Mouse (Mus musculus): ENCODE data around the gene Fam240a. TPM values are rescaled to one million over a fixed set of nuclear protein-coding genes. Genes with fewer than 3 reads are reported as not detected.

Gene Fam240a
- polyA plus RNA-seq, 1 experiment from 2014 or later, result not detected

DNA sequence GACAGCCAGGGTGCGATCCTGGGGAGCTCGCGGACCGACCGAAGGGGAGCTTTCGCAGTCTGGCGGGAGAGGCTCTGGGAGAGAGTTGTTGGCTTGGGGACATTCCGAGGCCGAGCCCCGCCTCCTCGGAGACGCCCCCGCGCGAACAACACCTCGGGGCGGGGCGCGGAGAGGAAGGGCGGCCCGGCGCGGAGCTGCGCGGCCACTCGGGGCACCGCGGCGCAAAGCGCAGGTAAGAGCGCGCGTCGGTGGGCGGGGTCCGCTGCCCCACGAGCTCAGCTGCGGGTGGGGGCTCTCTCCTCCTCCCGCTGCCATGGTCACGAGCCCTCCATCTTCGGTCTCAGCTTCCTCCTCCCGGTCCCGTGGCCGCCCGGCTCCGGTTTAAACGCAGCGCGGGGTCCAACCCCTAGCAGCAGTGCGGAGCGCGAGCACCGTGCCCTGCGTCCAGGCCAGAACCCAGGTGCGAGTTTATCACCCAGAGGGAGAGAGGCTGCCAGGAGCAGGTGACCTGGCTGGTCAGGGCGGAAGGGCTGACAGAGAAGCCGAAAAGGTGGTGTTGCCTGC, 36.6 kb downstream of the Fam240a start, which contains the start of gene Tmie:
Gene Tmie, minus strand, starts transcription at position 116 of the 564 bp plus-strand sequence.
- peak within 1 kb of the TSS; percentile 55 for H3K4me3 ChIP-seq (ENCODE audit: low read depth, low read length)
- peak within 1 kb of the TSS; percentile 67 for H3K9ac ChIP-seq (ENCODE audit: low read depth, low read length)
- H3K36me3 ChIP-seq (ENCODE audit: control insufficient read depth, insufficient read depth, low read length), result no peaks in the 10 kb centered on the region
- peak within 1 kb of the TSS; percentile 88 for H3K4me2 ChIP-seq (ENCODE audit: low read length)
- peaks cover 14% of the 10 kb centered on the region for H3K4me1 ChIP-seq (ENCODE audit: control insufficient read depth, insufficient read depth, low read length)
- H3K9me3 ChIP-seq (replicated peaks; ENCODE audit: control insufficient read depth, low read length, poor library complexity, severe bottlenecking), result no peaks in the 10 kb centered on the region
- no peak within 1 kb of the TSS for H3K27ac ChIP-seq (ENCODE audit: low read length)
- peak; percentile 50 for ATAC-seq
- under 1% methylated on average over 48 of the region's 57 CpGs for WGBS
- H3K27me3 ChIP-seq (ENCODE audit: control insufficient read depth, insufficient read depth, low read depth, low read length), result peaks cover 31% of the 10 kb centered on the region

DNA sequence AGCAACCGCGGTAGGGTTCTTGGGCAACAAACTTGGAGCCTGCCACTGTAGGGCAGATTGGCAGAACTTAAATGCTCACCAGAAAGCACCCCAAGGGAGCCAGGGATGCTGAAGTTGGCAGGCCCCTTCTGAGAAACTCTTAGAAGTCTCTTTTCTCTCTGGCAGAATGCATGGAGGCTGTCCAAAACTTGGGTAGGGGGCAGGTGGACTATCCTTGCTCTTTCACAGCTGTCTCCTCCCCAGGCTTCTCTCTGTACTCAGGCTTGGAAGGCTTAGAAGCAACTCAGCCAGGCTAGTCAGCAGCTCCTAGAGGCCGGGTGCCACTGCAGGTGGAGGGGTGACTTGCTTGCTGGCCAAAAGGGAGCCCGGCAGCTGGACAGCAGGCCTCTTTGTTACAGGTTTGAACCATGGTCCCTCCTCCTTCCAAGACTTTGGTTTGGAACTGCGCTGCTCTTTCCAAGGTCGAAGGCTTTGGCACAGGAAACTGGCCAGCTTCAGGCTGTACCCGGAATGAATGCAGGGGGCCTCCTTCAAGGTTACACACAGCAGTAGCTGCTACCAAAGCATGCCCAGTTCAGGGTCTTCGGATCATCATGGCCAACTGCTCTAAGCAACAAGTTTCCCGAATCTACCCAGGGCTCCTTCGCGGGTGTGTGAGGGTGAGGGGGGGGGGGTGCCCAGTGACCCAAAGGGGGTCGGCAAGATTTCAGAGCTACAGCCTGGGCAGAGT, 37.3 kb downstream of the Fam240a start, which contains the start of gene Als2cl:
Gene Als2cl, plus strand, starts transcription at position 680 of the 730 bp plus-strand sequence.
- Histone ChIP-seq H3K27me3 (ENCODE audit: control insufficient read depth, insufficient read depth, low read depth, low read length) (peaks cover 31% of the 10 kb centered on the region), H3K4me2 (ENCODE audit: low read length) (peak within 1 kb of the TSS; percentile 88), H3K4me3 (ENCODE audit: low read depth, low read length) (peak within 1 kb of the TSS; percentile 55), H3K9ac (ENCODE audit: low read depth, low read length) (peak within 1 kb of the TSS; percentile 67), H3K9me3 (replicated peaks; ENCODE audit: control insufficient read depth, low read length, poor library complexity, severe bottlenecking) (no peaks in the 10 kb centered on the region), H3K27ac (ENCODE audit: low read length) (no peak within 1 kb of the TSS), H3K4me1 (ENCODE audit: control insufficient read depth, insufficient read depth, low read length) (peaks cover 21% of the 10 kb centered on the region), H3K36me3 (ENCODE audit: control insufficient read depth, insufficient read depth, low read length) (no peaks in the 10 kb centered on the region)
- ATAC-seq, result 0 out of 2 replicates have a peak, but pooled peaks have one; percentile 16
- WGBS, result 12% methylated on average over 12 of the region's 12 CpGs

DNA sequence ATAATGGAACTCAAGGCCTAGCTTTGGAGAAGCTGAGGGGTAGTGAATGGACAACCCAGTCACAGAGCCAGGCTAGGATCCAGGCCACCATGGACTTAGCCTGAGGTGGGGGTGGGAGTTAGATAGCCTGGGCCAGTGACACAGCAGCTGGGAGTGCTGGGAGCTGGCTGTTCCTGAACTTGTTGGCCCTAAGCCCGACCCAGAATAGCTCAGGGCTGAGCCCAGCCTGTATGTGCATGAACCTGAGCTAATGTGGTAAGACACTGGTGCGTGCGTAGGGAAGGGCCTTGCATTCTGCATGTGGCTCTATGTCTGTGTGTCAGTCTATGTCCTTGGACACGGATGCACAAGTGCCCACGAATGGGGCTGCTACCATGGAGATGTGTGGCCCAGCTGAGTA, 38.8 kb downstream of the Fam240a start:
- no peak overlapping the region for H3K4me2 ChIP-seq (ENCODE audit: low read length)
- H3K36me3 ChIP-seq (ENCODE audit: control insufficient read depth, insufficient read depth, low read length), result no peaks in the 10 kb centered on the region
- WGBS, result 90% methylated on average over 5 of the region's 5 CpGs
- no peak overlapping the region for H3K27ac ChIP-seq (ENCODE audit: low read length)
- H3K27me3 ChIP-seq (ENCODE audit: control insufficient read depth, insufficient read depth, low read depth, low read length), result peaks cover 33% of the 10 kb centered on the region
- no peak overlapping the region for H3K4me3 ChIP-seq (ENCODE audit: low read depth, low read length)
- ATAC-seq, result no peak
- H3K9ac ChIP-seq (ENCODE audit: low read depth, low read length), result no peak overlapping the region
- peaks cover 30% of the 10 kb centered on the region for H3K4me1 ChIP-seq (ENCODE audit: control insufficient read depth, insufficient read depth, low read length)
- H3K9me3 ChIP-seq (replicated peaks; ENCODE audit: control insufficient read depth, low read length, poor library complexity, severe bottlenecking), result no peaks in the 10 kb centered on the region

DNA sequence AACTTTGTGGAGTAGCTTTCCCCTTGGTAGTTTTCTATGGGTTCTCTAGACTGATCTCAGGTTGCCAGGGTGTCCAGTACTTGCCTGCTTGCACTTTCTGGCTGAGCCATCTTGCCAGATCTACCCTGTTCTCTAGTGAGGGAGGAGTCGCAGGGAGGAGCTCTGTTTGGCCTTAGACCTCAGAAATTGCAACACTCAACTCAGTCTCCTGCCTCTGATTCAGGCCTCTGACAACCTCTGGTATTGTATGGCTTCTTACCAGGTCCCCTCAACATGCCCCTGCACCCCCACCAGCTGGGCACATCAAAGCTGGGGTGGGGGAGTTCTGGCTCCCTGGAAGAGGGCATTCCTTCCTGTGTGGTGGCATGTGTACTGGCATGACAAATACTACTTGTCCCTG, 39.3 kb downstream of the Fam240a start:
- no peak for ATAC-seq
- WGBS, result 92% methylated on average over 1 of the region's 1 CpGs
- Histone ChIP-seq H3K27ac (ENCODE audit: low read length) (no peak overlapping the region), H3K9ac (ENCODE audit: low read depth, low read length) (no peak overlapping the region), H3K36me3 (ENCODE audit: control insufficient read depth, insufficient read depth, low read length) (no peaks in the 10 kb centered on the region), H3K9me3 (replicated peaks; ENCODE audit: control insufficient read depth, low read length, poor library complexity, severe bottlenecking) (no peaks in the 10 kb centered on the region), H3K27me3 (ENCODE audit: control insufficient read depth, insufficient read depth, low read depth, low read length) (peaks cover 34% of the 10 kb centered on the region), H3K4me3 (ENCODE audit: low read depth, low read length) (no peak overlapping the region), H3K4me2 (ENCODE audit: low read length) (no peak overlapping the region), H3K4me1 (ENCODE audit: control insufficient read depth, insufficient read depth, low read length) (peaks cover 30% of the 10 kb centered on the region)

DNA sequence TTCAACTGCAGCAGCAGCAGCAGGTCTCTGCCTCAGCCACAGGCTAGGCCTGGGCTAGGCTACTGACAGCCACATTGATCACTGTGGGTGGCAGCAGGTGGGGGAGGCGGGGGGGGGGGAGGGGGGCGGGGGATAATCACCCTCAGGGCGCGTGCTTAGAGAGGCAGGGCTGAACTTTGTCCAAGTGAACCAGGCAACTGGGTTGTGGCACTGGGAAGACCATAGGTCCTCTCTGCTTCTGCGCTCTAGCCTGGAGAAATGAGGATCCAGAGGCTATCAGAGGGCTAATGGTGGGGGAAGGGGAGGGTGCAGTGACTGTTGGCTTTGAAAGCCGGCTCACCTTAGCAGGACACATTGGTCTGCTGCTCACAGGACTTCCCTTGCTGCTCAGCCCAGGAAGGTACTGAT, 41.4 kb downstream of the Fam240a start:
- Histone ChIP-seq H3K4me3 (ENCODE audit: low read depth, low read length) (no peak overlapping the region), H3K9ac (ENCODE audit: low read depth, low read length) (0 out of 2 replicates have a peak overlapping the region, but pooled peaks have one; percentile 18), H3K4me2 (ENCODE audit: low read length) (no peak overlapping the region), H3K4me1 (ENCODE audit: control insufficient read depth, insufficient read depth, low read length) (peaks cover 26% of the 10 kb centered on the region), H3K9me3 (replicated peaks; ENCODE audit: control insufficient read depth, low read length, poor library complexity, severe bottlenecking) (no peaks in the 10 kb centered on the region), H3K27me3 (ENCODE audit: control insufficient read depth, insufficient read depth, low read depth, low read length) (peaks cover 14% of the 10 kb centered on the region), H3K36me3 (ENCODE audit: control insufficient read depth, insufficient read depth, low read length) (no peaks in the 10 kb centered on the region), H3K27ac (ENCODE audit: low read length) (peak overlapping the region; percentile 8; the same call in 1 of the 2 replicates)
- no peak for ATAC-seq
- 16% methylated on average over 6 of the region's 6 CpGs for WGBS

DNA sequence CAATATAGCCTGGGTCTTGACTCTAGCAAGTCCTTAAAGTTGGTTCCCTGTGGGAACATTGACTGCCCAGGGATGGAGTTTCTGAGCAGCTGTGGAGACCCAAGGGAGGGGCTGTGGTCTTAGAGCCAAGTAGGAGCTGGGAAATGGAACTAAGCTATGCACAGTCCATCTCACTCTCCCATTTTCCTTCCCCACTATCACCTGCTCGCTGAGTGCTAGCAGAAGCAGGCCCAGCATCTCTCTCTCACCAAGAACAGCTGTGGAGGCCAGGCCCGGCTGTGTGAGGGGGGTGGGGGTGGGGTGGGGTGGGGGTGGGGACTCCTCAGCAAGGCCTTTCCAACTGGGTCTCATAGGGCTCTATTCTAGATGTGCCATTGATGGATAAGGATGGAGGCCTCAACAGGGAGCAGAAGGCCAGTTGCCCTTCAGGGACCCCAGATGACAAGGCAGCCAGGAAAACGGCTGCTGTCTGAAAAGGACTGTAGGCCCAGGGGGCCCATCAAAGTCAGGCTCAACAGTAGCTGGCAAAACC, 41.9 kb downstream of the Fam240a start:
- Histone ChIP-seq H3K4me3 (ENCODE audit: low read depth, low read length) (no peak overlapping the region), H3K27ac (ENCODE audit: low read length) (peak overlapping the region; percentile 8; the same call in 1 of the 2 replicates), H3K27me3 (ENCODE audit: control insufficient read depth, insufficient read depth, low read depth, low read length) (peaks cover 10% of the 10 kb centered on the region), H3K4me2 (ENCODE audit: low read length) (peak overlapping the region; percentile 80; the same call in 1 of the 2 replicates), H3K4me1 (ENCODE audit: control insufficient read depth, insufficient read depth, low read length) (peaks cover 22% of the 10 kb centered on the region), H3K9me3 (replicated peaks; ENCODE audit: control insufficient read depth, low read length, poor library complexity, severe bottlenecking) (no peaks in the 10 kb centered on the region), H3K36me3 (ENCODE audit: control insufficient read depth, insufficient read depth, low read length) (no peaks in the 10 kb centered on the region), H3K9ac (ENCODE audit: low read depth, low read length) (no peak overlapping the region)
- 9% methylated on average over 3 of the region's 3 CpGs for WGBS
- ATAC-seq, result peak; percentile 6; the same call in 1 of the 2 replicates

DNA sequence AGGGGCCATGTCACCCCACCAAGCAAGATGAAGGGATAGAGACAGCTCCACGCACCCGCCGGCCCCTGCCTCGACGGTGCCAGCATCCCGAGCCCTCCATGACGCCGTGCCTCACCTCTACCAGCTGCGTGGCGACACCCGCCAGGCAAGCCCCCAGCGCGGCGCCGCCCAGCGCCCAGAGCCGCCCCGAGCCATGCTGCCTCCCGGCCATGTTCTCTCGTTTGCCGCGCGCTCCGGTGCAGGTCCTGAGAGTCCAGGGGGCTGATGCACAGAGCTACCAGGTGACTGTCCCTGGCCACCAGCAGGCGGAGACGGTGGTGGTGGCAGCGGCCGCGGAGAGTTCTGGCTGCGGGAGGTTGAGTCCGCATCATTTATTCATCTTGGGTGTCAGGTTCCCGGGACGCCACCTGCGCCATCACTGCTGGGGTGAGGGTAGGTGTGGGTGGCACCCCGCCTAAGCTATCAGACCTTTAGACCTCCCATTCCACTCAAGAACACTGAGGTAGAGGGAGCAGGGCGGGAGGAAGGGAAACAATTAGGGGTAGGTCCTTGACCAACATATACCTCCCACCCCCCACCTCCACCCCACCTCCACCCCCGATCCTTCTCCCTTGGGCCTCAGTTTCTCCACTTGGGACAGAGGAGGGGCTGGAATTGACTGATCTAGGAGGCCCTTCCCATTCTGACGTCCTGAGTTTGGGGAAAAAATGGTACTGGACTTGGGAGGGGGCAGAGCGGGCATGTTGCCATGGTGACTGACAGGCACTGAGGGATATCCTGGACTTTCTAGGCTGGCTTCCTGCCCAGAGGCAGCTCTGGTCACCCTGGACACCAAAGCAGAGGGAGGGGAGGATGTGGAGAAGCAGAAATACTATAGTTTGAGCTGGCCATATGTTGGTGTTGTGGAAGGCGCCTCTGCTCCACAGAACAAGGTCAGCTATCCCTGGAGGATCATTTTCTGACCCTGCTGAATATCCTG, 42.7 kb downstream of the Fam240a start:
- peak overlapping the region; percentile 80 for H3K4me2 ChIP-seq (ENCODE audit: low read length)
- H3K27me3 ChIP-seq (ENCODE audit: control insufficient read depth, insufficient read depth, low read depth, low read length), result peaks cover 4% of the 10 kb centered on the region
- 8% methylated on average over 40 of the region's 40 CpGs for WGBS
- peak; percentile 77 for ATAC-seq
- H3K27ac ChIP-seq (ENCODE audit: low read length), result peak overlapping the region; percentile 22; the same call in 1 of the 2 replicates
- no peaks in the 10 kb centered on the region for H3K36me3 ChIP-seq (ENCODE audit: control insufficient read depth, insufficient read depth, low read length)
- peaks cover 22% of the 10 kb centered on the region for H3K4me1 ChIP-seq (ENCODE audit: control insufficient read depth, insufficient read depth, low read length)
- peak overlapping the region; percentile 71 for H3K9ac ChIP-seq (ENCODE audit: low read depth, low read length)
- peak overlapping the region; percentile 44 for H3K4me3 ChIP-seq (ENCODE audit: low read depth, low read length)
- H3K9me3 ChIP-seq (replicated peaks; ENCODE audit: control insufficient read depth, low read length, poor library complexity, severe bottlenecking), result no peaks in the 10 kb centered on the region

DNA sequence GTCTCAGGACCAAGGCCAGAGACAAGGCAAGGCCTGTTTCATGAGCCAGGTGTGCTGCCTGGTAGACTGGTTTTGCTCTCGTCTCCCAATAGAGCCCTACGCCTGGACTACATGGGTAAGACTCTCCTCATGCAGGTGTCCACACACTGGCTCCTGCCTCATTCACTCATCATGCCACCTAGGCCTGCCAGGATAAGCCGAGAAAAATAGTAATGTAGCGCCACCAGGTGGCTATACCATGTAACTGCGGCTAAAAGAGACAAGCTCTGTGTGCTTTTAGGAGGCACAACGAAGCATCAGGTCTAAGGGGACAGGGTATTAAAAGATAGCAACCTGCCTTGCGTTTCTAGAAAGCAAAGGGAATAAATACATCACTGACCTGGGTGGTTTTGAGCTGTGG, 45.6 kb downstream of the Fam240a start:
- 20% methylated on average over 7 of the region's 7 CpGs for WGBS
- no peak for ATAC-seq

More for the DNA sequence above, 45.6 kb downstream of the Fam240a start:
- no peak overlapping the region for H3K4me2 ChIP-seq (ENCODE audit: low read length)
- no peaks in the 10 kb centered on the region for H3K9me3 ChIP-seq (replicated peaks; ENCODE audit: control insufficient read depth, low read length, poor library complexity, severe bottlenecking)
- no peak overlapping the region for H3K27ac ChIP-seq (ENCODE audit: low read length)
- peaks cover 3% of the 10 kb centered on the region for H3K27me3 ChIP-seq (ENCODE audit: control insufficient read depth, insufficient read depth, low read depth, low read length)
- H3K9ac ChIP-seq (ENCODE audit: low read depth, low read length), result no peak overlapping the region
- H3K4me1 ChIP-seq (ENCODE audit: control insufficient read depth, insufficient read depth, low read length), result peaks cover 22% of the 10 kb centered on the region
- no peak overlapping the region for H3K4me3 ChIP-seq (ENCODE audit: low read depth, low read length)
- no peaks in the 10 kb centered on the region for H3K36me3 ChIP-seq (ENCODE audit: control insufficient read depth, insufficient read depth, low read length)

All from midbrain, embryonic 16.5 days (tissue).